Mouse (Mus musculus) adrenal gland, postnatal 14 days (tissue): Measurements from ENCODE around the gene Olfr11. TPM values are rescaled to one million over a fixed set of nuclear protein-coding genes. Genes with fewer than 3 reads are reported as not detected.

ENCODE experiments used
- DNase-seq: peaks from one replicate; pipeline ENCODE4 v3.0.0; 2021; ENCODE audit warnings: mixed read lengths
- long read RNA-seq, 2 experiments: library from polyadenylated mRNA; stranded (forward); transcript quantifications; one replicate each; pipeline ENCODE4 v2.0.0; 2021
- total RNA-seq: library from RNA; stranded (reverse); gene quantifications from 2 replicates; pipeline ENCODE4 v1.2.3, GENCODE M21; 2021

Gene Olfr11
- total RNA-seq, result not detected in 2 replicates
- long read RNA-seq, experiment 1, result 0 reads
- long read RNA-seq, experiment 2, result 0 reads

GRCm38 (mm10) chr13:21642418-21642817 lies at the start of gene Olfr11:
Olfr11 (minus strand) TSS chr13:21642518.
- no peak for DNase-seq

GRCm38 (mm10) chr13:21677305-21677704 lies 35.0 kb upstream of the Olfr11 start, which contains the start of gene Olfr1360:
Olfr1360 (minus strand) TSS chr13:21677405.
- DNase-seq, result no peak

GRCm38 (mm10) chr13:21663286-21663685 lies 21.0 kb upstream of the Olfr11 start, which contains the start of gene Olfr1361:
Olfr1361 (minus strand) TSS chr13:21663386.
- DNase-seq, result no peak

- no peak for DNase-seq
Measured at GRCm38 (mm10) chr13:21613922-21614321, 28.4 kb downstream of the Olfr11 start, which contains the start of gene Olfr1362. Olfr1362 (minus strand) TSS chr13:21614022.

- DNase-seq, result no peak
Measured at GRCm38 (mm10) chr13:21591618-21592017, 50.7 kb downstream of the Olfr11 start.

Other genes with a start within 250 kb of the Olfr11 start
- gene Zkscan3, start 239.8 kb downstream of the Olfr11 start, total RNA-seq, result 57.7 and 64.0 TPM in 2 replicates
- 0.79 and 0.85 TPM in 2 replicates for gene Pgbd1, start 201.5 kb downstream of the Olfr11 start, total RNA-seq
- 32.2 and 35.4 TPM in 2 replicates for gene Zscan26, start 188.8 kb downstream of the Olfr11 start, total RNA-seq
- 1.4 and 1.7 TPM in 2 replicates for gene Nkapl, start 174.0 kb downstream of the Olfr11 start, total RNA-seq
- 2.3 and 3.9 TPM in 2 replicates for gene Zkscan4, start 163.6 kb downstream of the Olfr11 start, total RNA-seq
- gene Gm10065, start 163.1 kb downstream of the Olfr11 start, total RNA-seq, result not detected in 2 replicates
- gene AK157302, start 147.3 kb downstream of the Olfr11 start, total RNA-seq, result 16.7 and 18.3 TPM in 2 replicates
- gene Gm11273, start 141.1 kb downstream of the Olfr11 start, total RNA-seq, result 174 and 184 TPM in 2 replicates
- 17.4 and 20.4 TPM in 2 replicates for gene Zkscan8, start 111.4 kb downstream of the Olfr11 start, total RNA-seq
- not detected in 2 replicates for gene Olfr1366, start 99.7 kb downstream of the Olfr11 start, total RNA-seq
- not detected in 2 replicates for gene Olfr1535, start 82.6 kb downstream of the Olfr11 start, total RNA-seq
- gene Olfr1364, start 60.8 kb downstream of the Olfr11 start, total RNA-seq, result not detected in 2 replicates
- gene Olfr1362, start 28.5 kb downstream of the Olfr11 start, total RNA-seq, result not detected in 2 replicates
- gene Olfr1361, start 20.9 kb upstream of the Olfr11 start, total RNA-seq, result not detected in 2 replicates
- gene Olfr1360, start 34.9 kb upstream of the Olfr11 start, total RNA-seq, result not detected in 2 replicates
- gene Olfr1359, start 55.6 kb upstream of the Olfr11 start, total RNA-seq, result not detected in 2 replicates
- gene Hist1h2bl, start 73.6 kb upstream of the Olfr11 start, total RNA-seq, result 191 and 254 TPM in 2 replicates
- gene Hist1h2ai, start 73.9 kb upstream of the Olfr11 start, total RNA-seq, result 129 and 184 TPM in 2 replicates
- gene Hist1h3h, start 75.1 kb upstream of the Olfr11 start, total RNA-seq, result 287 and 324 TPM in 2 replicates
- 57.9 and 74.0 TPM in 2 replicates for gene Hist1h2bm, start 79.5 kb upstream of the Olfr11 start, total RNA-seq
- gene Hist1h4j, start 92.5 kb upstream of the Olfr11 start, total RNA-seq, result 35.2 and 49.4 TPM in 2 replicates
- 468 and 533 TPM in 2 replicates for gene Hist1h4k, start 108.0 kb upstream of the Olfr11 start, total RNA-seq
- 72.0 and 91.7 TPM in 2 replicates for gene Hist1h2ak, start 111.3 kb upstream of the Olfr11 start, total RNA-seq
- gene Hist1h2bn, start 111.6 kb upstream of the Olfr11 start, total RNA-seq, result 127 and 142 TPM in 2 replicates
- gene Hist1h1b, start 138.1 kb upstream of the Olfr11 start, total RNA-seq, result 129 and 152 TPM in 2 replicates
- 215 and 253 TPM in 2 replicates for gene Hist1h3i, start 140.9 kb upstream of the Olfr11 start, total RNA-seq
- gene Hist1h2an, start 144.7 kb upstream of the Olfr11 start, total RNA-seq, result 38.5 and 43.6 TPM in 2 replicates
- 68.9 and 94.7 TPM in 2 replicates for gene Hist1h2bp, start 144.9 kb upstream of the Olfr11 start, total RNA-seq
- 128 and 131 TPM in 2 replicates for gene Hist1h2bq, start 167.7 kb upstream of the Olfr11 start, total RNA-seq
- not detected in 2 replicates for gene Hist1h2ao, start 167.9 kb upstream of the Olfr11 start, total RNA-seq
- gene Hist1h4m, start 169.2 kb upstream of the Olfr11 start, total RNA-seq, result 417 and 512 TPM in 2 replicates
- gene Hist1h4n, start 189.7 kb upstream of the Olfr11 start, total RNA-seq, result 37.8 and 56.1 TPM in 2 replicates
- 319 and 352 TPM in 2 replicates for gene Hist1h2ap, start 191.0 kb upstream of the Olfr11 start, total RNA-seq
- 132 and 133 TPM in 2 replicates for gene Hist1h2br, start 191.2 kb upstream of the Olfr11 start, total RNA-seq